Mouse (Mus musculus): ENCODE data around the gene Jak1. TPM values are rescaled to one million over a fixed set of nuclear protein-coding genes. Genes with fewer than 3 reads are reported as not detected.

The Jak1 gene
- 100 to 1,000 TPM in 1 of 2 experiments, 10 to 100 TPM in 1; 96.0 to 103 TPM for total RNA-seq (2021)
- long read RNA-seq, experiment 1, full-length matches to known transcripts, result 13 of 48 reads
- long read RNA-seq, experiment 1, partial matches to known transcripts, result 25 of 48 reads
- long read RNA-seq, experiment 1, other reads (novel, unspliced or antisense), result 10 of 48 reads
- long read RNA-seq, experiment 2, full-length matches to known transcripts, result 22 of 38 reads
- long read RNA-seq, experiment 2, partial matches to known transcripts, result 8 of 38 reads
- long read RNA-seq, experiment 2, other reads (novel, unspliced or antisense), result 8 of 38 reads

GRCm38 (mm10) chr4:101264741-101265513, at the start of gene Jak1:
Jak1 (minus strand) TSS chr4:101265282.
- peak; percentile 99 for DNase-seq

GRCm38 (mm10) chr4:101312055-101312454, 47.0 kb upstream of the Jak1 start:
- DNase-seq, result no peak

GRCm38 (mm10) chr4:101308166-101308565, 43.1 kb upstream of the Jak1 start:
- DNase-seq, result no peak

GRCm38 (mm10) chr4:101307286-101307685, 42.2 kb upstream of the Jak1 start:
- no peak for DNase-seq

GRCm38 (mm10) chr4:101306132-101306915, 41.2 kb upstream of the Jak1 start:
- DNase-seq, result no peak

GRCm38 (mm10) chr4:101305126-101305525, 40.0 kb upstream of the Jak1 start:
- DNase-seq, result no peak

GRCm38 (mm10) chr4:101304114-101304513, 39.0 kb upstream of the Jak1 start:
- DNase-seq, result no peak

- DNase-seq, result no peak
Observed at GRCm38 (mm10) chr4:101300392-101300910, 35.4 kb upstream of the Jak1 start.

- no peak for DNase-seq
Observed at GRCm38 (mm10) chr4:101298311-101298990, 33.4 kb upstream of the Jak1 start.

- no peak for DNase-seq
Observed at GRCm38 (mm10) chr4:101296836-101297235, 31.8 kb upstream of the Jak1 start.

- no peak for DNase-seq
Observed at GRCm38 (mm10) chr4:101295788-101296187, 30.7 kb upstream of the Jak1 start.

GRCm38 (mm10) chr4:101293661-101294060, 28.6 kb upstream of the Jak1 start:
- no peak for DNase-seq

GRCm38 (mm10) chr4:101292736-101293541, 27.9 kb upstream of the Jak1 start:
- peak; percentile 75 for DNase-seq

GRCm38 (mm10) chr4:101292028-101292735, 27.1 kb upstream of the Jak1 start:
- DNase-seq, result peak; percentile 90

GRCm38 (mm10) chr4:101288292-101288691, 23.2 kb upstream of the Jak1 start:
- no peak for DNase-seq

GRCm38 (mm10) chr4:101286562-101286961, 21.5 kb upstream of the Jak1 start:
- no peak for DNase-seq

- no peak for DNase-seq
Observed at GRCm38 (mm10) chr4:101285906-101286432, 20.9 kb upstream of the Jak1 start.

GRCm38 (mm10) chr4:101283938-101284337, 18.9 kb upstream of the Jak1 start:
- no peak for DNase-seq

- DNase-seq, result no peak
Observed at GRCm38 (mm10) chr4:101282237-101282636, 17.2 kb upstream of the Jak1 start.

GRCm38 (mm10) chr4:101280119-101280518, 15.0 kb upstream of the Jak1 start:
- peak; percentile 35 for DNase-seq
